Mouse (Mus musculus) cerebellum, adult 2 months (tissue): ENCODE data around the gene Sap18b.

Experiments used
- CTCF ChIP-seq: fragments of 200-500 bp; IDR thresholded peaks from 2 replicates; pipeline ENCODE4 v1.5.1; 2011; ENCODE audit warnings: low read depth, mild to moderate bottlenecking, control low read depth, low read length, moderate library complexity, borderline replicate concordance; ENCODE audit not compliant: insufficient read depth
- POLR2A ChIP-seq: fragments of 200-500 bp; IDR thresholded peaks from 2 replicates; pipeline ENCODE4 v1.6.1; 2011; ENCODE audit warnings: low read length, control low read depth, borderline replicate concordance; ENCODE audit not compliant: insufficient read depth

GRCm38 (mm10) chr8:95809116-95809515, 16.0 kb upstream of the Sap18b start:
- TF ChIP-seq CTCF: no peak
- TF ChIP-seq POLR2A: no peak
